Mouse (Mus musculus) gastrocnemius, postnatal 36 days (tissue): Measurements from ENCODE around the gene Abca15. TPM values are rescaled to one million over a fixed set of nuclear protein-coding genes. Genes with fewer than 3 reads are reported as not detected.
"Not testable (repeated sequence)": the region's sequence is repeated elsewhere in the genome, so short reads cannot be mapped to it uniquely, and the experiment has no call there.

Experiments
- DNase-seq, 2 experiments: peaks; one replicate each; pipeline ENCODE4 v3.0.0; 2022
- intact Hi-C: fragments of 180-260 bp; cut with DNase I; formaldehyde crosslinking; loops from one replicate; pipeline ENCODE4 v1.15.1; 2025
- long read RNA-seq, 2 experiments: library from polyadenylated mRNA; stranded (forward); transcript quantifications; one replicate each; pipeline ENCODE4 v2.0.0; 2021
- total RNA-seq, 2 experiments: library from RNA; stranded (reverse); gene quantifications; 2 replicates each; pipeline ENCODE4 v1.2.3; 2021

The Abca15 gene
- total RNA-seq = not detected
- long read RNA-seq, experiment 1 = 0 reads
- long read RNA-seq, experiment 2 = 0 reads

GRCm38 (mm10) chr7:120328087-120328793 is at the start of gene Abca15:
Gene Abca15, plus strand, starts transcription at chr7:120328670.
- DNase-seq = no peak
- intact Hi-C loops = loop anchor here (10.0 kb wide), 1 partner anchor 233 kb away; the partner anchor contains the start of gene Dnah3

GRCm38 (mm10) chr7:120285286-120285685 is 43.2 kb upstream of the Abca15 start:
- no peak for DNase-seq
- intact Hi-C loops = no loop called here

- no peak for DNase-seq
- intact Hi-C loops = no loop called here
Measured at GRCm38 (mm10) chr7:120316086-120316485, 12.4 kb upstream of the Abca15 start.

GRCm38 (mm10) chr7:120322963-120323362 is 5.5 kb upstream of the Abca15 start:
- DNase-seq = no peak
- intact Hi-C loops = loop anchor here (10.0 kb wide), 1 partner anchor 228 kb away; the partner anchor contains the start of gene Dnah3

GRCm38 (mm10) chr7:120325911-120326310 is 2.6 kb upstream of the Abca15 start:
- not testable (repeated sequence) for DNase-seq
- intact Hi-C loops = loop anchor here (10.0 kb wide), 1 partner anchor 231 kb away; the partner anchor contains the start of gene Dnah3

GRCm38 (mm10) chr7:120327220-120328073 is 1.0 kb upstream of the Abca15 start:
- intact Hi-C loops = loop anchor here (10.0 kb wide), 1 partner anchor 233 kb away; the partner anchor contains the start of gene Dnah3
- no peak for DNase-seq

GRCm38 (mm10) chr7:120361159-120361558 is 32.7 kb downstream of the Abca15 start:
- DNase-seq = no peak
- intact Hi-C loops = no loop called here

GRCm38 (mm10) chr7:120409447-120409846 is 81.0 kb downstream of the Abca15 start, which contains the start of gene Abca16:
Gene Abca16, plus strand, starts transcription at chr7:120409647.
- DNase-seq = no peak
- intact Hi-C loops = no loop called here

- no peak for DNase-seq
- intact Hi-C loops = no loop called here
Measured at GRCm38 (mm10) chr7:120412391-120412790, 83.9 kb downstream of the Abca15 start.

GRCm38 (mm10) chr7:120426625-120427024 is 98.2 kb downstream of the Abca15 start:
- intact Hi-C loops = no loop called here
- DNase-seq = no peak

GRCm38 (mm10) chr7:120431464-120431863 is 103.0 kb downstream of the Abca15 start:
- no peak for DNase-seq
- intact Hi-C loops = no loop called here

Other genes with a start within 250 kb of the Abca15 start
- gene Dnah3, start 233.4 kb upstream of the Abca15 start, total RNA-seq = under 1 TPM; 0.10 to 0.17 TPM
- 1 to 10 TPM; 8.1 to 8.3 TPM for gene Tmem159, start 226.3 kb upstream of the Abca15 start, total RNA-seq
- gene Zp2, start 183.4 kb upstream of the Abca15 start, total RNA-seq = under 1 TPM; 0.17 to 0.33 TPM
- gene Anks4b, start 154.8 kb upstream of the Abca15 start, total RNA-seq = under 1 TPM in 1 of 2 experiments, not detected in 1; 0.07 TPM
- 1 to 10 TPM; 3.1 to 4.9 TPM for gene Crym, start 126.6 kb upstream of the Abca15 start, total RNA-seq
- gene Abca14, start 124.7 kb upstream of the Abca15 start, total RNA-seq = not detected
- not detected for gene Abca16, start 81.0 kb downstream of the Abca15 start, total RNA-seq